ENCODE assay signal across 8 mouse cellular contexts in the genomic region with DNA sequence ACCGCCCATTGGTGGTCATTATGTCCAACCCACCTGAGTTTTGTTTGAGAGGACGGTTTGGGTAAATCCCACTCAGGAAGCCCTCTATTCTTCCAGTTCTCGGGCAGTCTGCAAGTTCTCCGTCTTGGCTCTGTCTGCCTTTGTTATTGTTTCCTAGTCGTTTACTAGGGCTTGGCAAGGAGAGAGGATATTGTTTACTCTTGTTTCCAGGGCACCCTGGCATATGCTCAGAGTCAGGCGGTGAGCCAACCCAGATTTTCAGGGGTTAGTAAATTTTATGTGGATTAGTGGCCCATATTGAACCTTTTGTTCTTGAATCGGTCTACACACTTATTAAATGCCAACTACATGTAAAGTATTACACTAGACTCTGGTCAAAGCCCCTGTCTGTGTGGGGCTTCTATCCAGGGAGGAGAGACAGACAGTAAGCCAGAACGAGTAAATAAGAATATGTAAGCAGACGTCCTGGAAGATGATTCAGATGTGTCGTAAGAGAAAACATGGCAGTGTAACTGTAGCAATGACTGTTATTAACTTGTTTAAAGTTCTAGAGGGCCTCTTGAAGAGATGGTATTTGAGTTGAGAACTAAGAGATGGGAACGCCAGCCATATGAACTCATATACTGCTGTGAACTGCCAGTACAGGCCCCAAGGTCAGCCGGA. TPM values are rescaled to one million over a fixed set of nuclear protein-coding genes. Genes with fewer than 3 reads are reported as not detected.
DNase-seq lines count a peak whose midpoint lies in the region; ATAC-seq lines count a peak whose summit lies in the region.

No protein-coding gene starts in this region.

- no peak overlapping the region for H3K9ac ChIP-seq in heart, embryonic 14.5 days (ENCODE audit: low read length)
- no peak overlapping the region; the same call in 1 of the 2 replicates for H3K9ac ChIP-seq in forebrain, embryonic 16.5 days (replicated peaks; ENCODE audit: low read depth, low read length)

- 76% methylated on average over 12 of the region's 12 CpGs for WGBS in heart, embryonic 14.5 days
- WGBS in forebrain, embryonic 16.5 days: 29% methylated on average over 12 of the region's 12 CpGs
- 88% methylated on average over 12 of the region's 12 CpGs for WGBS in midbrain, embryonic 10.5 days

- no peaks in the 10 kb centered on the region; the same call in 1 of the 2 replicates for H3K36me3 ChIP-seq in heart, embryonic 14.5 days (ENCODE audit: control insufficient read depth, insufficient read depth, low read length)
- no peaks in the 10 kb centered on the region for H3K36me3 ChIP-seq in forebrain, embryonic 16.5 days (ENCODE audit: control insufficient read depth, insufficient read depth)
- H3K36me3 ChIP-seq in midbrain, embryonic 10.5 days: 0 out of 2 replicates have a peak, but pooled peaks cover 7% of the 10 kb centered on the region

- no peak overlapping the region for H3K4me3 ChIP-seq in heart, embryonic 14.5 days (ENCODE audit: control insufficient read depth in 1 of 2, insufficient read depth in 1 of 2, low read depth in 1 of 2, low read length in 2 of 2)
- no peak overlapping the region for H3K4me3 ChIP-seq in forebrain, embryonic 16.5 days (replicated peaks; ENCODE audit: low read length)
- H3K4me3 ChIP-seq in midbrain, embryonic 10.5 days: no peak overlapping the region

- intact Hi-C loops in heart, postnatal 36 days (cut with DNase I): no loop called here

- peak overlapping the region; percentile 42; the same call in 1 of the 2 replicates for H3K4me2 ChIP-seq in heart, embryonic 14.5 days (ENCODE audit: low read length)
- peak overlapping the region; percentile 45 for H3K4me2 ChIP-seq in forebrain, embryonic 16.5 days (ENCODE audit: low read length)

- DNase-seq in heart, postnatal 36 days: no peak
- peak; percentile 78 for DNase-seq in Muller cell, postnatal 12 days (ENCODE audit: inconsistent ontology term)
- DNase-seq in midbrain, embryonic 10.5 days (ENCODE audit: low spot score): no peak
- no peak for DNase-seq in thymus, postnatal 14 days
- no peak for DNase-seq in spleen, postnatal 14 days (ENCODE audit: low spot score in 2 of 2)
- DNase-seq in layer of hippocampus, postnatal 10 days (ENCODE audit: low spot score in 2 of 2): no peak

- no peaks in the 10 kb centered on the region for H3K27me3 ChIP-seq in heart, embryonic 14.5 days (ENCODE audit: control insufficient read depth, insufficient read depth, low read length)
- H3K27me3 ChIP-seq in forebrain, embryonic 16.5 days (replicated peaks; ENCODE audit: control insufficient read depth, insufficient read depth, low read length): no peaks in the 10 kb centered on the region
- H3K27me3 ChIP-seq in midbrain, embryonic 10.5 days (ENCODE audit: low read depth, poor library complexity, severe bottlenecking): no peaks in the 10 kb centered on the region

- H3K27ac ChIP-seq in heart, embryonic 14.5 days (replicated peaks in 1 of 2; ENCODE audit: control insufficient read depth in 1 of 2, insufficient read depth in 1 of 2, low read depth in 2 of 2, low read length in 2 of 2): 0 out of 4 replicates have a peak overlapping the region, but pooled peaks of 1 of the 2 experiments have one; percentile 33
- peak overlapping the region; percentile 91 for H3K27ac ChIP-seq in forebrain, embryonic 16.5 days (ENCODE audit: low read length)
- H3K27ac ChIP-seq in midbrain, embryonic 10.5 days (replicated peaks): peak overlapping the region; percentile 68; the same call in 1 of the 2 replicates

- peaks cover 11 to 31% of the 10 kb centered on the region in 2 experiments for H3K4me1 ChIP-seq in heart, embryonic 14.5 days (ENCODE audit: control insufficient read depth in 2 of 2, insufficient read depth in 2 of 2, low read length in 2 of 2)
- peaks cover 44% of the 10 kb centered on the region for H3K4me1 ChIP-seq in forebrain, embryonic 16.5 days (replicated peaks; ENCODE audit: control insufficient read depth, insufficient read depth, low read length)
- peaks cover 26% of the 10 kb centered on the region for H3K4me1 ChIP-seq in midbrain, embryonic 10.5 days

- H3K9me3 ChIP-seq in heart, embryonic 14.5 days (ENCODE audit: control insufficient read depth, low read length): no peaks in the 10 kb centered on the region
- no peaks in the 10 kb centered on the region for H3K9me3 ChIP-seq in forebrain, embryonic 16.5 days (ENCODE audit: control insufficient read depth, low read length)
- H3K9me3 ChIP-seq in midbrain, embryonic 10.5 days (replicated peaks): no peaks in the 10 kb centered on the region

- ATAC-seq in heart, embryonic 14.5 days (ENCODE audit: insufficient number of reproducible peaks, insufficient read depth, low FRiP score, low read depth): no peak
- ATAC-seq in forebrain, embryonic 16.5 days: peak; percentile 54

RNA-seq across cellular contexts. Expression of a gene that starts 13.9 kb away (rescaled TPM):
- 29.7 and 30.5 TPM in 2 replicates for polyA plus RNA-seq in heart, embryonic 14.5 days (2014; fragmentation: Nextera tagmentation; extraction: Ambion mirVana)
- 10 to 100 TPM; 11.3 to 14.8 TPM for total RNA-seq in heart, postnatal 36 days (2021)
- polyA plus RNA-seq in forebrain, embryonic 16.5 days (2015; fragmentation: Nextera tagmentation; extraction: Ambion mirVana): 78.2 and 79.8 TPM in 2 replicates
- polyA plus RNA-seq in midbrain, embryonic 10.5 days (2016; fragmentation: Nextera tagmentation; extraction: Ambion mirVana): 96.0 and 102 TPM in 2 replicates
- 10 to 100 TPM; 23.0 to 28.0 TPM for total RNA-seq in layer of hippocampus, postnatal 10 days (2021)
